Mouse (Mus musculus) layer of hippocampus, adult 2 months (tissue): Measurements from ENCODE around the gene 9030612E09Rik. TPM values are rescaled to one million over a fixed set of nuclear protein-coding genes. Genes with fewer than 3 reads are reported as not detected.

ENCODE experiments used
- DNase-seq, 2 experiments: peaks; one replicate each; pipeline ENCODE4 v3.0.0; 2022; ENCODE audit warnings: low spot score in 2 of 2
- H3K27ac ChIP-seq: fragments of 200-600 bp; 2 replicates; pipeline ENCODE4 v1.8.1; 2022
- H3K4me3 ChIP-seq: fragments of 200-600 bp; 2 replicates; pipeline ENCODE4 v1.8.1; 2022; ENCODE audit warnings: mild to moderate bottlenecking
- CTCF ChIP-seq: fragments of 200-600 bp; conservative IDR thresholded peaks from 2 replicates; pipeline ENCODE4 v1.8.1; 2022; ENCODE audit warnings: antibody characterized with exemption, mild to moderate bottlenecking, moderate library complexity
- total RNA-seq, 2 experiments: library from RNA; stranded (reverse); gene quantifications; 2 replicates each; pipeline ENCODE4 v1.2.3; 2021

9030612E09Rik gene
- total RNA-seq, 2 experiments from 2014 or later, result 1.8 to 2.1 TPM

GRCm38 (mm10) chr10:43168847-43169246 is 5.7 kb upstream of the 9030612E09Rik start:
- no peak for DNase-seq
- Histone ChIP-seq H3K27ac (peak overlapping the region; percentile 59; the same call in 1 of the 2 replicates), H3K4me3 (no peak overlapping the region)
- no peak for TF ChIP-seq CTCF

DNA sequence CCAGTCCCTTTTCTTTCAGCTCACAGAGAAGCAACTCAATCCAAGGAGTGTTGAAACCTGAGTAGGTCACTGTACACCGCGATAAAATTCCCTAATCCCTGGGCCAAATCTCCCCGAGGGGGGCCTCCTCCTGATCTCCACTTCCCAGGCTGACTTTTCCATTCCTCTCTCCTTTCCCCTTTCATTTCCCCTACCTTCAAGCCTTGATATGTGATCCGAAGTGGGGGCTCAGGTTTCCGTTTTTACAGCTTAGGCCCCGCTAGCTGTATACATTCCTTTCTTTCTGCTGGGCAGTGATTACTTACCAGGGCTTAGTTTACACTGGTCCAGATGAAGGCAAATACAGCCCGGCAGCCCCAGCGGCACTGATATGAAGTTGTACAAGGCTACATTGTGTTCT is 3.4 kb upstream of the 9030612E09Rik start:
- no peak for DNase-seq
- TF ChIP-seq CTCF, result no peak
- Histone ChIP-seq H3K27ac (peak overlapping the region; percentile 20; the same call in 1 of the 2 replicates), H3K4me3 (peak overlapping the region; percentile 91)

DNA sequence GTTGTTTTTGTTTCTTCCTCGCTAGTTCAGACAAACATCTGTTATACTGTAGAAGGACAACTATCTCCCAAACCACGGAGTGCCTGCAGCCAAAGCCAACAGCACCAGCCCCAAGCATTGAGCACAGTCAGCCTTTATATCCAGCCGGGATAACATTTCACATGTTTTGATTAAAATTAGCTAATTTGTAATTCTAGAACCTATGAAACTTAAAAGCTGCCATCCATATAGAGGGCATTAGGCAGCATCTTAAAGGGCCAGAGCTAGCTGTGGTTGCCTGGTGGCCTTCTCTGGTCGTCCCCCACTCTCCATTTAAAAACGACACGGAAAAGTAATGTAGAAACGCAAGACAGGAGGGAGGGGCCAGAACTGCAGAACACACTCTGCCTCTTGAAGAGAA is 2.4 kb upstream of the 9030612E09Rik start:
- H3K27ac ChIP-seq, result peak overlapping the region; percentile 33; the same call in 1 of the 2 replicates
- no peak for DNase-seq
- peak overlapping the region; percentile 91 for H3K4me3 ChIP-seq
- no peak for TF ChIP-seq CTCF

GRCm38 (mm10) chr10:43172554-43172953 is 1.9 kb upstream of the 9030612E09Rik start:
- no peak for TF ChIP-seq CTCF
- H3K4me3 ChIP-seq, result peak overlapping the region; percentile 91
- H3K27ac ChIP-seq, result peak overlapping the region; percentile 95; the same call in 1 of the 2 replicates
- no peak for DNase-seq

DNA sequence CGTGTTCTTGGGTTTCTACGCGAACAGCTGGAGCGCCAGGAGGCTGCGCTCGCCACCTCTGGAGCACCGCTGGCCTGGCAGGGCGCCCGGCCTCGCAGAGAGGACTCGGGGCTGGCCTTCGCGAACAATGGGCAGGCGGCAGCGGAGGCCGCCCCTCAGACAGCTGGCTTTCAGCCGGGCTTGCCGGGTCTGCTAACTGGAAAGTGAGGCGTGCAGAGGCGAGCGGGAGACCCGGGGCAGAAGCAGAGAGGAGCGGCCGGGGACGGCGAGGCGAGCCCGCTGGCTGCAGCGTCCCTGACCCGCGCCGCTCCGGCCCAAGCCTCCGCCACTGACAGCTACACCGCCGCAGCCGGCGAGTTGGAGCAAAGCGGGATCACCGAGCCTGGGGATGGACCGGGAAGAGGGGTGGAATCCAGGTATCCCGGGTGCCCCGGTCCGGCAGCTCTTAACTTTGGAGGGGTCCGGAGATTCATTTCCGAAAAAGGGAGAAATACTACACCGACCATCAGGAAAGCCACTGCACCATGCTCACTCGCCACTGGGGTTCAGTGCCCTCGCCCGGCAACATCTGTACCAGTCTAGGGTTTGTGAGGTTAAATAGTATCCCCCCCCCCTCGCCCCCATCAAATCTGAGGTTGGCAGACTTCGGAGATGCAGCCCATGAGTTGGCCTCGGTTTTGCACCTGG is 1.2 kb upstream of the 9030612E09Rik start:
- Histone ChIP-seq H3K4me3 (peak overlapping the region; percentile 91), H3K27ac (peak overlapping the region; percentile 95)
- no peak for DNase-seq
- peak; percentile 39 for TF ChIP-seq CTCF

DNA sequence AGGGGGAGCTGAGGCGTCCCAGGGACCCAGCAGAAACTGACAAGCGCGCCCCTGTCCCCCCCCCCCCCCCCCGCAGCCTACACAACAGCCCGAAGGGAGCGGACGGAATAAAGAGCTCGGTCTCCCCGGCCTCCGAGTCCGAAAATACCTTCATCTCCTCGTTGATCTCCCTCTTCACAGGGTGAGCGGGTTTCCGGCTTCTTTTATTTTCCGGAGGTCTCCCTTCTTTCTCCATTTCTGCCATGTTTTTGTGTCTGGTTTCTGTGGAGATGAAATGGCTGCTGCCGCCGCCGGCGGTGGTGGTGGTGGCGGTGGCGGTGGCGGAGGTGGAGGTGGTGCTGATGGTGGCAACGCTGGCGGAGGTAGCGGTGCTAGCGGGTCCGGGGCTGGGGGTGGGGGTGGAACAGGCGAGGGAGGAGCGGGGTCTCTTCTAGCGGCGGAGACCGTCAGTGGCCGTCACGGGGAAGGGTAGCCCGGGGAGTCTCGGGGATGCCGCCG is 627 bp upstream of the 9030612E09Rik start:
- Histone ChIP-seq H3K4me3 (peak overlapping the region; percentile 91), H3K27ac (peak overlapping the region; percentile 95)
- DNase-seq, result no peak
- TF ChIP-seq CTCF, result no peak

DNA sequence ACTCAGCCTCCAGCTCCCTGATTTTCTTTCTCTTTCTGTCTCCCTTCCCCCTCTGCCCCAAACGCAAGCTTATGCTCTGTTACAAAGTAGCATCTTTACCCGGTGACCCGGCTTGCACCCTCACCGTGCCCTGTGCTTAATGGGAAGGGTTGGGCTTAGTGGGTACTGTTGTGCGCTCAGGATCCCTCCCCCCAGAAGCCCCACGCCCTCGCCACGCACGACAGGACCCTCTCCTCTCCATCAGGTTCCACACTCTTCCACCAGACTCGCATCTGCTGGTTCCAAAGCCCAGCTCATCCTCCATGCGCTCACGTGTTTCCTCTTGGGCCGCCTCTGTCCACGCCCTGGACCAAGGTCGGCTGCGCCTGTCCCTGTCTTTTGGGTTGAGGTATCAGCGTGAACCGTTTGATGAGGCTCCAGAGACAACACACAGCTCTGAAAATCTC is 675 bp downstream of the 9030612E09Rik start:
- Histone ChIP-seq H3K27ac (peak overlapping the region; percentile 95), H3K4me3 (peak overlapping the region; percentile 91)
- no peak for DNase-seq
- no peak for TF ChIP-seq CTCF

DNA sequence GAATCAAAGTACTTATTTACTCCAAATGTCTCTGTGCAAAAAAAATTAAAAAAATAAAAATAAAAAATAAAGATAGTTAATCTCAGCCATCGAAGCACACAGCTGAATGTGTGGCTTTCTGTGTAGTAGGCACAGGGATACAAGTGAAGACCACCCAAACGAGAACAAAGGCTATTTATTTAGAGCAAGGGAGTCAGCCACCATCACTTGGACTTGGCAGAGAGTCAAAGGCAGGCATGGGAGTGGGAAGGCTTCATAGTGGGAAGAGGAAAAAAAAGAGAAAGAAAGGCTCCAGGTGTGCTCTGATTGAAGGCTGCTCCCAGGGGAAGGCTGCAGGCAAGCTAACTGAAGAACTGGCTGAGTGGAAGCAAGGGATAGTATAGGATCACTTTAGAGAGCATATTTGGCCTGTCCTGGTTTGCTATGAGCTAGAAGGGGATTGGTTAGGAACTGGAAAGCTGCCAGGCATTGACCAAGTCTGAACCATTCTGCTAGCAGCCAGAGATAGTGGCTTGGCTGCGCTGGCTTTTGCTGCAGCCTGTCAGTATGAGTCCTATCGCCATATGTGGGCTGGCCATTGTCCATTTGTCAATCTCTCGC is 5.9 kb downstream of the 9030612E09Rik start:
- no peak for DNase-seq
- no peak overlapping the region for H3K4me3 ChIP-seq

GRCm38 (mm10) chr10:43200206-43200605 is 25.7 kb downstream of the 9030612E09Rik start:
- Histone ChIP-seq H3K27ac (no peak overlapping the region), H3K4me3 (no peak overlapping the region)
- no peak for TF ChIP-seq CTCF
- no peak for DNase-seq

More for the DNA sequence above, 5.9 kb downstream of the 9030612E09Rik start:
- H3K27ac ChIP-seq, result no peak overlapping the region
- no peak for TF ChIP-seq CTCF

DNA sequence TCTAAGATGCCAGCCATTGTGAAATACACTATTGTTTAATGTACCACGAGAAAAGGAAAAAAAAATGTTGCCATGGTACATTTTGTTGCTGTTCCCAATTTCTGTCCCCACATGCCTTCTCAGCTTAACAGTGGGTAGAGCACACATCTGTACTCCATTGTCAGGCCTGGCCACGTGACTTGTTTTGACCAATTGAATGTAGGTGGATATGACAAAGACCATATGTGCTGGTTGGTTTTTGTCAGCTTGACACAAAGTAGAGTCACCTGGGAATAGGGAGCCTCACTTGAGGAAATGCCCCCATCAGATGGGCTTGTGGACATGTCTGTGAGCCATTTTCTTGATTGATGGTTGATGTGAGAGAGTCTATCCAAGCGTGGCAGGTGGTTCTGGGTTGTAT is 29.4 kb downstream of the 9030612E09Rik start:
- Histone ChIP-seq H3K4me3 (no peak overlapping the region), H3K27ac (no peak overlapping the region)
- no peak for TF ChIP-seq CTCF
- DNase-seq, result no peak

- H3K27ac ChIP-seq, result no peak overlapping the region
- peak; percentile 72 for TF ChIP-seq CTCF
- DNase-seq, result peak in 1 of 2 experiments; percentile 17
- no peak overlapping the region for H3K4me3 ChIP-seq
Observed at GRCm38 (mm10) chr10:43211866-43212265, 37.4 kb downstream of the 9030612E09Rik start.

GRCm38 (mm10) chr10:43217361-43217900 is 42.9 kb downstream of the 9030612E09Rik start:
- Histone ChIP-seq H3K27ac (no peak overlapping the region), H3K4me3 (no peak overlapping the region)
- no peak for DNase-seq
- TF ChIP-seq CTCF, result no peak

DNA sequence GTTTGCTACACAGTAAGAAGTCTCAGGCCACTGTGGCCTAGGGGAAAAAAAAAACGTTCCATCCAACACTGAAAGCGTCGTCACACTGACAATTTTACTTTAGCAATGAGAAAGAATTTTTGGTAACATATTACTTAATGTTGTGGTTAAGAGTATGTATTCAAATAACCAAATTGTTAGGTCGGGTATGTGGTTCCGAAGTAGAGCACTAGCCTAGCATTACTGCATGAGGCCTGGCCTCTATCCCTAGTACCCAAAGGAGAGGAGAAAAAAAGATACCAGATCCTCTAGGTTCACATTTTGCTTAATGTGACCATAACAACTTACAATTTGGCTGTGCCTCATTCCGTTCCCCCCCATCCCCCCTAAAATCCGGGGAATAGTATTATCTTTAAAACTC is 46.0 kb downstream of the 9030612E09Rik start:
- no peak for DNase-seq
- Histone ChIP-seq H3K27ac (peak overlapping the region; percentile 98), H3K4me3 (peak overlapping the region; percentile 86)
- TF ChIP-seq CTCF, result no peak
